Mouse (Mus musculus): Measurements from ENCODE around the gene Xrn1. TPM values are rescaled to one million over a fixed set of nuclear protein-coding genes. Genes with fewer than 3 reads are reported as not detected.

The Xrn1 gene
- total and polyA plus RNA-seq, 2 experiments = 1.6 to 13.8 TPM

DNA sequence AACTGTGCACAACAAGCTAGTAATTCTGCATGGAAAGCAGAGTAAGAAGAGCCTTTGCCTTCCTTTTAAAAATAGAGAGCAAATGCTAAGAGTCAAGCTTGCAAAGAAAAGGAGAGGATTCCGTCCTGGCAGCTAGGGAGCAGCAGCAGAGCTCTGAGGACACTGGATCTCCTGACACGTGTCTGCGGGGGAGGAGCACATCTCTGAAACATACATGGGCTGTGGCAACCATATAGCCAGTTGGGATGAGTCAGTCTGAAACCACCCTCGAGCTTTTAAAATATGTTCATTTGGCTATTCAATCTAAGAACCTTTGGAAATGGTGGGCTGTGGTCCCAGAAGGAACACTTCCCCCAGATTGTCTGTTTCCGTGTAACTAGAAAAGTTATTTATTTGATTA is 100.3 kb downstream of the Xrn1 start:
- H3K36me3 ChIP-seq (ENCODE audit: control insufficient read depth, insufficient read depth, low read length) = peaks cover 49% of the 10 kb centered on the region
- H3K9ac ChIP-seq (ENCODE audit: low read depth, low read length) = no peak overlapping the region
- H3K79me2 ChIP-seq (ENCODE audit: control insufficient read depth, insufficient read depth, low read length) = no peaks in the 10 kb centered on the region
- H3K27me3 ChIP-seq (ENCODE audit: control insufficient read depth, insufficient read depth, low read length) = no peaks in the 10 kb centered on the region
- no peak overlapping the region for H3K4me3 ChIP-seq (ENCODE audit: insufficient read depth, low read depth, low read length)
- WGBS = 92% methylated on average over 5 of the region's 5 CpGs
- no peaks in the 10 kb centered on the region for H3K4me1 ChIP-seq (ENCODE audit: control insufficient read depth, insufficient read depth, low read length)
- no peak overlapping the region for H3K27ac ChIP-seq (replicated peaks; ENCODE audit: insufficient read depth, low read depth, low read length)
- TF ChIP-seq CTCF (IDR thresholded peaks at IDR 0.05; ENCODE audit: low read depth, low read length) (no peak), POLR2A (IDR thresholded peaks at IDR 0.05; ENCODE audit: extremely low read depth, insufficient read depth, low read length) (no peak)
- no peak for DNase-seq (ENCODE audit: extremely low read depth, low read depth, low spot score)

DNA sequence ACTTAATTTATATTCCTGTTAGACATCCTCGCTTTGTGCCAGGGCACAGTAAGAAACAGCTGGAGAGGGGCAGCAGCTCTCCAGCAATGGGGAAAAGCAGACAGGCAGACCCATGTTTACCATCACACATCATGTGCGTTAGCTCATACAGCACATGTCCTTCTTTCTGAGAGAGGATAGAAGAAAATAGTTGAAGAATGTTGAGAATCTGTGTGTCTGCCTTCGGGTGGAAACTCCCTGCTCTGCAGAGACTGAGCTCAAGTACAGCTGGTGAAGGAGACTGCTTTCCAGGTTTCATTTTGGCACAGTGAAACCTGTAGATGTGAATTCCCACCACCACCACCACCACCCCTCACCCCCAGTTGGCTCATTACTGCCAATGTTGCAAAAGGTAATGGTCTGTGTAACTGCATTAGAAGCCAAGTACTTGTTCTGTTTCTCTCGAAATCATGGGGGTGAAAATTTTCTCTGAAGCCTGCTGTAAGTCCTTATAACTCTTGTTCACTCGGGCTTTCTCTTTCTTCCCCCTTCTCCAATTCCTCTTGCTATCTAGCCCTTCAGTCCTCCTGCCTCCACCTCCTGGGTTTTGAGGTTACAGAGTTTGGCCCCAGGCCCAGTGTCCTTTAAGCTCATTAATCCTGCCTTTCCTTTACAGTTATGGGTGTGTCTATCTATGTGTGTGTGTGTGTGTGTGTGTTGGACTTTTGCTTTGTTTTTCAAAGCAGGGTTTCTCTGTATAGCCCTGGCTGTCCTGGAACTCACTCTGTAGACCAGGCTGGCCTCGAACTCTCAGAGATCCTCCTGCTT is 102.1 kb downstream of the Xrn1 start:
- no peak for DNase-seq (ENCODE audit: extremely low read depth, low read depth, low spot score)
- Histone ChIP-seq H3K27me3 (ENCODE audit: control insufficient read depth, insufficient read depth, low read length) (no peaks in the 10 kb centered on the region), H3K36me3 (ENCODE audit: control insufficient read depth, insufficient read depth, low read length) (peaks cover 32% of the 10 kb centered on the region), H3K9ac (ENCODE audit: low read depth, low read length) (no peak overlapping the region), H3K79me2 (ENCODE audit: control insufficient read depth, insufficient read depth, low read length) (no peaks in the 10 kb centered on the region), H3K27ac (replicated peaks; ENCODE audit: insufficient read depth, low read depth, low read length) (no peak overlapping the region), H3K4me3 (ENCODE audit: insufficient read depth, low read depth, low read length) (no peak overlapping the region), H3K4me1 (ENCODE audit: control insufficient read depth, insufficient read depth, low read length) (no peaks in the 10 kb centered on the region)
- TF ChIP-seq POLR2A (IDR thresholded peaks at IDR 0.05; ENCODE audit: extremely low read depth, insufficient read depth, low read length) (no peak), CTCF (IDR thresholded peaks at IDR 0.05; ENCODE audit: low read depth, low read length) (no peak)
- 93% methylated on average over 6 of the region's 6 CpGs for WGBS

DNA sequence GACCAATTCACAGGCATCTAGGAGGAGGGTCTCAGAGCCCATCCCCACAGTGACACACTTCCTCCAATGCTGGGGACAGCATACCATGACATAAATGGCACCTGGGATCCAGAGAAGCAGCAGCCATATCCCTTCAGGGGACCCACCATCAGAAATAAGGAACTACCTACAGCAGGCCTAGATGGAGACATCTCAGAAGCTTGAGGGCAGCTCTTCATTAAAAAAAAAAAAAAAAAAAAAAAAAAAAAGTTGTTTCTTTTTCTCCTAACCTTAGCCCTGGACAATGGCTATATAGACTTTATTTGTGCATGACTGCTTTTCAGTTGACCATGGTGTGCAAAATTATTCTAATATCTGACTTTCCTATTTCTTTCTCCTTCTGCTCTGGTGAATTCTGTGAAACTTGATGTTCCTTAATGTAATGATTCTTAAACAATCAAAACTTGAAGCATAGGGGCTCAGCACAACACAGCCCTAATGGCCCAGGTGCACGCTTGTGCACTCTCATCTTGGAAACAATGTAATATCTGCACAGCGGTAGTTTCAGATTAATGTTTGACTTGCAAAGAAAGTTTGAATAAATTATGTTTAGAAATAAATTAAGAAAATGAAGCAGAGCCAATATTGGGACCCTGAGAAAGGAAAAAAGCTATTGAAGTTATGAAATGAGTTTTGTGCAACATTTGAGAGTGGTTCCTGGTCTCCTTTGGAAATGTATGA is 108.7 kb downstream of the Xrn1 start:
- 85% methylated on average over 2 of the region's 2 CpGs for WGBS
- H3K9ac ChIP-seq (ENCODE audit: low read depth, low read length) = no peak overlapping the region
- no peak overlapping the region for H3K27ac ChIP-seq (replicated peaks; ENCODE audit: insufficient read depth, low read depth, low read length)
- peaks cover 3% of the 10 kb centered on the region for H3K36me3 ChIP-seq (ENCODE audit: control insufficient read depth, insufficient read depth, low read length)
- H3K27me3 ChIP-seq (ENCODE audit: control insufficient read depth, insufficient read depth, low read length) = no peaks in the 10 kb centered on the region
- TF ChIP-seq POLR2A (IDR thresholded peaks at IDR 0.05; ENCODE audit: extremely low read depth, insufficient read depth, low read length) (no peak), CTCF (IDR thresholded peaks at IDR 0.05; ENCODE audit: low read depth, low read length) (no peak)
- no peak overlapping the region for H3K4me3 ChIP-seq (ENCODE audit: insufficient read depth, low read depth, low read length)
- DNase-seq (ENCODE audit: extremely low read depth, low read depth, low spot score) = no peak
- H3K4me1 ChIP-seq (ENCODE audit: control insufficient read depth, insufficient read depth, low read length) = no peaks in the 10 kb centered on the region
- H3K79me2 ChIP-seq (ENCODE audit: control insufficient read depth, insufficient read depth, low read length) = no peaks in the 10 kb centered on the region

DNA sequence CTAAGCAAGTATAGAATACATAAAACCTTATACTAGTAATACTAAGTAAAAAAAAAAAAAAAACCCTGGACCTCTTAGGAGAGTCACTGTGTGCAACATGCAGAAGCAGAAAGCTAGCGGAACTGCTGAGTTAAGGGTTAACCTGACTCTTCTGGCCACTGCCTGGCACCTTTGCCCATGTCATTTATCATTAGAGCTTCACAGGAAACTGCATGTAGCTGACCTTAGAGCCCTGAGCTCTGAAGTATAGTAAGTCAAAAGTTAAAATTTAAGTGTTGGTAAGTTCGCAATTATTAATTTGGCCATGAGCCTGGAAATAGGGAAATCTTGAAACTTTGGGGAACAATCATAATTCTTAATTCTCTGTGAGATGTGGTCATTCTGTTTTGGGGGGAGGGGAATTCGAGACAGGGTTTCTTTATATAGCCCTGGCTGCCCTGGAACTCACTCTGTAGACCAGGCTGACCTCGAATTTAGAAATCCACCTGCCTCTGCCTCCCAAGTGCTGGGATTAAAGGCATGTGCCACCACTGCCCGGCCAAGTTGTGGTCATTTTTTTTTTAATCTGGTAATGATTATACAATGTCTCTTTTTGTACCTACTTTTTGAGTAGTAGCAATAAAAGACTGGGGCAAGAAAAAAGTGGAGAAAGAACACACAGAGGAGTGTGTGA is 109.4 kb downstream of the Xrn1 start:
- 72% methylated on average over 5 of the region's 5 CpGs for WGBS
- H3K27ac ChIP-seq (replicated peaks; ENCODE audit: insufficient read depth, low read depth, low read length) = no peak overlapping the region
- no peaks in the 10 kb centered on the region for H3K4me1 ChIP-seq (ENCODE audit: control insufficient read depth, insufficient read depth, low read length)
- H3K4me3 ChIP-seq (ENCODE audit: insufficient read depth, low read depth, low read length) = no peak overlapping the region
- TF ChIP-seq POLR2A (IDR thresholded peaks at IDR 0.05; ENCODE audit: extremely low read depth, insufficient read depth, low read length) (no peak), CTCF (IDR thresholded peaks at IDR 0.05; ENCODE audit: low read depth, low read length) (no peak)
- H3K9ac ChIP-seq (ENCODE audit: low read depth, low read length) = no peak overlapping the region
- no peaks in the 10 kb centered on the region for H3K27me3 ChIP-seq (ENCODE audit: control insufficient read depth, insufficient read depth, low read length)
- no peak for DNase-seq (ENCODE audit: extremely low read depth, low read depth, low spot score)
- no peaks in the 10 kb centered on the region for H3K36me3 ChIP-seq (ENCODE audit: control insufficient read depth, insufficient read depth, low read length)
- H3K79me2 ChIP-seq (ENCODE audit: control insufficient read depth, insufficient read depth, low read length) = no peaks in the 10 kb centered on the region

DNA sequence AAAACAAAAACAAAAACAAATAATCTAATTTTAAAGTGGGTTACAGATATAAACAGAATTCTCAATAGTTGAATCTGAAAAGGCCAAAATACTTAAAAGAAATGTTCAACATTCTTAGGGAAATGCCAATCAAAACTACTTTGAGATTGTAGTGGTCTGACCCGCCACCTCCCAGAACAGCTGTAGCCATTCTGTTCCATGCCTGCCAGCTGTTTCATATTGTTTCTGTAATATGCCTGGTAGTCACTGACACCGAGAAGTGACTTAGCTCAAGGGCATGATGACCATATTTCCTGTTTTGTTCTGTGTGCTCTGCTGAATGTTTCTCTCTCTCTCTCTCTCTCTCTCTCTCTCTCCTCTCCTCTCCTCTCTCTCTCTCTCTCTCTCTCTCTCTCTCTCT is 112.9 kb downstream of the Xrn1 start:
- H3K79me2 ChIP-seq (ENCODE audit: control insufficient read depth, insufficient read depth, low read length) = no peaks in the 10 kb centered on the region
- H3K27me3 ChIP-seq (ENCODE audit: control insufficient read depth, insufficient read depth, low read length) = peaks cover 6% of the 10 kb centered on the region; the same call in 1 of the 2 replicates
- 81% methylated on average over 2 of the region's 2 CpGs for WGBS
- H3K4me1 ChIP-seq (ENCODE audit: control insufficient read depth, insufficient read depth, low read length) = no peaks in the 10 kb centered on the region
- no peak for DNase-seq (ENCODE audit: extremely low read depth, low read depth, low spot score)
- H3K27ac ChIP-seq (replicated peaks; ENCODE audit: insufficient read depth, low read depth, low read length) = no peak overlapping the region
- H3K36me3 ChIP-seq (ENCODE audit: control insufficient read depth, insufficient read depth, low read length) = no peaks in the 10 kb centered on the region
- no peak overlapping the region for H3K4me3 ChIP-seq (ENCODE audit: insufficient read depth, low read depth, low read length)
- no peak for TF ChIP-seq POLR2A (IDR thresholded peaks at IDR 0.05; ENCODE audit: extremely low read depth, insufficient read depth, low read length)
- TF ChIP-seq CTCF (IDR thresholded peaks at IDR 0.05; ENCODE audit: low read depth, low read length) = no peak
- H3K9ac ChIP-seq (ENCODE audit: low read depth, low read length) = no peak overlapping the region

All from liver, adult 2 months (tissue).